Mouse (Mus musculus): ENCODE measurements around the gene Crygn. TPM values are rescaled to one million over a fixed set of nuclear protein-coding genes. Genes with fewer than 3 reads are reported as not detected.

Crygn gene
- total RNA-seq, 1 experiment, result 2.1 TPM

GRCm38 (mm10) chr5:24729797-24730487 lies 27.9 kb downstream of the Crygn start:
- no peak for TF ChIP-seq ZC3H11A (IDR thresholded peaks at IDR 0.05; ENCODE audit: borderline replicate concordance, low read depth, low read length)
- no peak for TF ChIP-seq HCFC1 (IDR thresholded peaks at IDR 0.05; ENCODE audit: borderline replicate concordance, insufficient read depth, low read length)
- no peak for TF ChIP-seq CHD2 (IDR thresholded peaks at IDR 0.05; ENCODE audit: low read depth, low read length)
- no peak for TF ChIP-seq MAFK (IDR thresholded peaks at IDR 0.05; ENCODE audit: insufficient read depth, low read depth, low read length)
- no peak for TF ChIP-seq ZNF384 (IDR thresholded peaks at IDR 0.05; ENCODE audit: low read depth, low read length)
- in situ Hi-C loops (cut with MboI; ENCODE audit: low sequenced_read_pairs in 2 of 2, unreplicated experiment in 2 of 2), result no loop called here
- H3K36me3 ChIP-seq (ENCODE audit: control insufficient read depth, insufficient read depth, low read length, poor library complexity, severe bottlenecking), result no peaks in the 10 kb centered on the region
- H3K9me3 ChIP-seq (ENCODE audit: control insufficient read depth, insufficient read depth, low read depth, low read length), result no peaks in the 10 kb centered on the region
- H3K9ac ChIP-seq (ENCODE audit: insufficient read depth, low read depth, low read length, poor library complexity, severe bottlenecking), result peak overlapping the region; percentile 58
- H3K27ac ChIP-seq (ENCODE audit: insufficient read depth, low read depth, low read length, poor library complexity, severe bottlenecking), result no peak overlapping the region
- H3K4me3 ChIP-seq (ENCODE audit: insufficient read depth in 1 of 2, low read depth in 1 of 2, low read length in 2 of 2, poor library complexity in 1 of 2, severe bottlenecking in 1 of 2), result peak overlapping the region; percentile 73 to 76
- no peak for DNase-seq (ENCODE audit: low read depth, low spot score)
- H3K4me1 ChIP-seq (ENCODE audit: control insufficient read depth in 2 of 2, insufficient read depth in 2 of 2, low read length in 2 of 2, poor library complexity in 1 of 2), result peaks cover 7 to 26% of the 10 kb centered on the region in 2 experiments

DNA sequence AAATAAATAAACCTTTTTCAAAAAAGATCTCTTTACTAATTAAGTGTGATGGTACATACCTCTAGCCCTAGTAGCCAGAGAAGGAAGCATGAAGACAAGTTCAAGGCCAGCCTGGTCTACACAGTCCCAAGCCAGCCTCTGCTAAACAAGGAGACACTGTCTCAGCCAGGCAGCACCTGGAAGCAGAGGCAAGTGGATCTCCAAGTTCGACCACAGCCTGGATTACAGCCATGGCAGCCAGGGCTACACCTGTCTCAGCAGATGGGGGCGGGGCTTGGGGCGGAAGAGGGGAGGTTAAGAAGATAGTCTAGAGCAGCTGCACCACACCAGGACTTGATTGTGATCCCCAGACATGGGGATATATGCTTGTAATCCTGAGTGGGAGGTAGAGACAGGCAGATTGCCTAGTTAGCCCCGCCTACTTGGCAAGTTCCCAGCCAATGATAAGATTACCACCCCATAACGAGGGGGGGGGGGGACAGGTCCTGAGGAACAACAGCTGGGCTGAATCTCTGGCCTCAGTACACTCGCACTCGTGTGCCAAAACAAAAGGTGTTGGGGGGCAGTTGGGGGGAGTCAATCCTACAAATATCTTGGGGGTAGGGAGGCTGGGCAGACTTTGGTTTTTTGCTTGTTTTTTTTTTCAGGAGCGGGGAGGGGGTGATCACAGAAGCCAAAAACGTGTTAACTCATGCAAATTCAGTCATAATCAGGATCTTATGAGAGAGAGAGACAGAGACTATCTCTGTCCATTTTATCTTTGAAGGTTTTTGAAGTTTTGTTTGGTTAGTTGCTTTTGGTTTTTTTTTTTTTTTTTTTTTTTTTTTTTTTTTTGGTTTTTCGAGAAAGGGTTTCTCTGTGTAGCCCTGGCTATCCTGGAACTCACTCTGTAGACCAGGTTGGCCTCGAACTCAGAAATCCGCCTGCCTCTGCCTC lies 30.6 kb downstream of the Crygn start:
- in situ Hi-C loops (cut with MboI; ENCODE audit: low sequenced_read_pairs in 2 of 2, unreplicated experiment in 2 of 2), result no loop called here
- H3K27ac ChIP-seq (ENCODE audit: insufficient read depth, low read depth, low read length, poor library complexity, severe bottlenecking), result no peak overlapping the region
- no peak overlapping the region for H3K9ac ChIP-seq (ENCODE audit: insufficient read depth, low read depth, low read length, poor library complexity, severe bottlenecking)
- DNase-seq (ENCODE audit: low read depth, low spot score), result no peak
- TF ChIP-seq ZC3H11A (IDR thresholded peaks at IDR 0.05; ENCODE audit: borderline replicate concordance, low read depth, low read length) (no peak), ZNF384 (IDR thresholded peaks at IDR 0.05; ENCODE audit: low read depth, low read length) (peak; percentile 62; the same call in 1 of the 2 replicates), HCFC1 (IDR thresholded peaks at IDR 0.05; ENCODE audit: borderline replicate concordance, insufficient read depth, low read length) (no peak)
- H3K36me3 ChIP-seq (ENCODE audit: control insufficient read depth, insufficient read depth, low read length, poor library complexity, severe bottlenecking), result no peaks in the 10 kb centered on the region
- no peak overlapping the region for H3K4me3 ChIP-seq (ENCODE audit: insufficient read depth in 1 of 2, low read depth in 1 of 2, low read length in 2 of 2, poor library complexity in 1 of 2, severe bottlenecking in 1 of 2)
- H3K9me3 ChIP-seq (ENCODE audit: control insufficient read depth, insufficient read depth, low read depth, low read length), result no peaks in the 10 kb centered on the region
- peaks cover 0 to 21% of the 10 kb centered on the region in 2 experiments; a peak in 1 of 4 replicates for H3K4me1 ChIP-seq (ENCODE audit: control insufficient read depth in 2 of 2, insufficient read depth in 2 of 2, low read length in 2 of 2, poor library complexity in 1 of 2)

DNA sequence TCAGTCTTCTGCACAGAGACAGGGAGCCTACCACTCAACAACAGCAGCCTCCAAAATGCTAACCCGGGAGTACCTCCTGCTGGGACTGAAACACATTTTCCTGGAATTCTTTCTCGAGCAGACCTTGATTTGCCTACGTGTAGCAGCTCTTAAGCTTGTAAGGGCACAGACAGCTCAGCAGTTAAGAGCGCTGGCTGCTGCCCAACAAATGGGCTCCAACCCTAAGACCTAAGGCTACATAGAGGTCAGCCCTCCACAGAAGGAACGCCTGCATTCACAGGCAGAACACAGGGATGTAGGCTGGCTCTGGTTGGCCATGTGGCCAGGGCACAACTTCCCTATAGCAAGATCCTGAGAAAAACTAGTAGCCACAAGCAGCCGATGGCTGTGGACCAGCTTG lies 31.9 kb downstream of the Crygn start:
- in situ Hi-C loops (cut with MboI; ENCODE audit: low sequenced_read_pairs in 2 of 2, unreplicated experiment in 2 of 2), result no loop called here
- no peak for DNase-seq (ENCODE audit: low read depth, low spot score)
- Histone ChIP-seq H3K36me3 (ENCODE audit: control insufficient read depth, insufficient read depth, low read length, poor library complexity, severe bottlenecking) (peaks cover 2% of the 10 kb centered on the region; the same call in 1 of the 2 replicates), H3K27ac (ENCODE audit: insufficient read depth, low read depth, low read length, poor library complexity, severe bottlenecking) (no peak overlapping the region), H3K9me3 (ENCODE audit: control insufficient read depth, insufficient read depth, low read depth, low read length) (no peaks in the 10 kb centered on the region), H3K4me3 (ENCODE audit: insufficient read depth in 1 of 2, low read depth in 1 of 2, low read length in 2 of 2, poor library complexity in 1 of 2, severe bottlenecking in 1 of 2) (no peak overlapping the region), H3K9ac (ENCODE audit: insufficient read depth, low read depth, low read length, poor library complexity, severe bottlenecking) (no peak overlapping the region), H3K4me1 (ENCODE audit: control insufficient read depth in 2 of 2, insufficient read depth in 2 of 2, low read length in 2 of 2, poor library complexity in 1 of 2) (peaks cover 0 to 12% of the 10 kb centered on the region in 2 experiments; a peak in 1 of 4 replicates)
- no peak for TF ChIP-seq MAFK (IDR thresholded peaks at IDR 0.05; ENCODE audit: insufficient read depth, low read depth, low read length)

- Histone ChIP-seq H3K27ac (ENCODE audit: insufficient read depth, low read depth, low read length, poor library complexity, severe bottlenecking) (no peak overlapping the region), H3K4me1 (ENCODE audit: control insufficient read depth in 2 of 2, insufficient read depth in 2 of 2, low read length in 2 of 2, poor library complexity in 1 of 2) (peaks cover 0 to 11% of the 10 kb centered on the region in 2 experiments; a peak in 1 of 4 replicates), H3K36me3 (ENCODE audit: control insufficient read depth, insufficient read depth, low read length, poor library complexity, severe bottlenecking) (peaks cover 2% of the 10 kb centered on the region; the same call in 1 of the 2 replicates), H3K9ac (ENCODE audit: insufficient read depth, low read depth, low read length, poor library complexity, severe bottlenecking) (no peak overlapping the region), H3K4me3 (ENCODE audit: insufficient read depth in 1 of 2, low read depth in 1 of 2, low read length in 2 of 2, poor library complexity in 1 of 2, severe bottlenecking in 1 of 2) (no peak overlapping the region), H3K9me3 (ENCODE audit: control insufficient read depth, insufficient read depth, low read depth, low read length) (no peaks in the 10 kb centered on the region)
- no peak for DNase-seq (ENCODE audit: low read depth, low spot score)
- in situ Hi-C loops (cut with MboI; ENCODE audit: low sequenced_read_pairs in 2 of 2, unreplicated experiment in 2 of 2), result no loop called here
- no peak for TF ChIP-seq CHD2 (IDR thresholded peaks at IDR 0.05; ENCODE audit: low read depth, low read length)
- TF ChIP-seq HCFC1 (IDR thresholded peaks at IDR 0.05; ENCODE audit: borderline replicate concordance, insufficient read depth, low read length), result no peak
- no peak for TF ChIP-seq ZNF384 (IDR thresholded peaks at IDR 0.05; ENCODE audit: low read depth, low read length)
These were observed 33.0 kb downstream of the Crygn start for GRCm38 (mm10) chr5:24724805-24725204.

Measured in ES-E14 (cell line).